Mouse (Mus musculus) MEL (cell line): Measurements from ENCODE around the gene Amtn. TPM values are rescaled to one million over a fixed set of nuclear protein-coding genes. Genes with fewer than 3 reads are reported as not detected.

ENCODE experiments used
- DNase-seq: peaks from one replicate; pipeline ENCODE4 v3.0.0; 2011; ENCODE audit warnings: low read depth, low spot score
- H3K27ac ChIP-seq: 2 replicates; pipeline ENCODE4 v1.5.1; 2012; ENCODE audit warnings: low read depth, mild to moderate bottlenecking, control low read depth, low read length, moderate library complexity; ENCODE audit not compliant: control insufficient read depth
- H3K27me3 ChIP-seq, 2 experiments: fragments of 150-350 bp in 1 of 2; sonication (generic) in 1 of 2; 2 replicates each; pipeline ENCODE4 v1.6.1; 2012; ENCODE audit warnings: low read length in 2 of 2, mild to moderate bottlenecking in 2 of 2, improper control_type of control experiment in 1 of 2, moderate library complexity in 1 of 2; ENCODE audit not compliant: insufficient read depth in 2 of 2, control insufficient read depth in 1 of 2
- H3K36me3 ChIP-seq, 2 experiments: 2 replicates each; pipeline ENCODE4 v1.6.1; 2012 to 2014; ENCODE audit warnings: low read length in 2 of 2, improper control_type of control experiment in 1 of 2, inconsistent platforms in 1 of 2, mild to moderate bottlenecking in 1 of 2; ENCODE audit not compliant: insufficient read depth in 2 of 2, control insufficient read depth in 1 of 2
- H3K4me1 ChIP-seq, 2 experiments: fragments of 150-350 bp in 1 of 2; sonication (generic) in 1 of 2; 2 replicates each; pipeline ENCODE4 v1.6.1; 2012; ENCODE audit warnings: low read length in 2 of 2, improper control_type of control experiment in 1 of 2, mild to moderate bottlenecking in 1 of 2; ENCODE audit not compliant: insufficient read depth in 2 of 2, control insufficient read depth in 1 of 2
- H3K4me3 ChIP-seq, 2 experiments: fragments of 150-350 bp in 1 of 2; sonication (generic) in 1 of 2; 2 replicates each; pipeline ENCODE4 v1.5.1; 2012; ENCODE audit warnings: low read depth in 2 of 2, low read length in 2 of 2, mild to moderate bottlenecking in 2 of 2, moderate library complexity in 2 of 2, control low read depth in 1 of 2, improper control_type of control experiment in 1 of 2; ENCODE audit not compliant: control insufficient read depth in 1 of 2, insufficient read depth in 1 of 2
- H3K79me2 ChIP-seq: 2 replicates; pipeline ENCODE4 v1.6.1; 2012; ENCODE audit warnings: mild to moderate bottlenecking, low read length, moderate library complexity; ENCODE audit not compliant: control insufficient read depth, poor library complexity, insufficient read depth
- H3K9ac ChIP-seq: 2 replicates; pipeline ENCODE4 v1.6.1; 2012; ENCODE audit warnings: low read depth, mild to moderate bottlenecking, control low read depth, low read length, moderate library complexity; ENCODE audit not compliant: control insufficient read depth, poor library complexity, severe bottlenecking
- H3K9me3 ChIP-seq: fragments of 150-350 bp; sonication (generic); replicated peaks from 2 replicates; pipeline ENCODE4 v1.6.1; 2012; ENCODE audit warnings: mild to moderate bottlenecking, low read length, improper control_type of control experiment, moderate library complexity; ENCODE audit not compliant: insufficient read depth
- BHLHE40 ChIP-seq: IDR thresholded peaks from 2 replicates; pipeline ENCODE4 v1.6.1; 2012; ENCODE audit warnings: low read depth, mild to moderate bottlenecking, inconsistent platforms, low read length, improper control_type of control experiment, borderline replicate concordance
- CTCF ChIP-seq, 3 experiments: IDR thresholded peaks in 2 of 3; conservative IDR thresholded peaks in 1 of 3; 2 replicates each; pipeline ENCODE4 v1.5.1; 2011 to 2012; ENCODE audit warnings: low read length in 3 of 3, low read depth in 2 of 3, mild to moderate bottlenecking in 2 of 3, improper control_type of control experiment in 1 of 3, inconsistent platforms in 1 of 3, mixed read lengths in 1 of 3, moderate library complexity in 1 of 3; ENCODE audit not compliant: control insufficient read depth in 1 of 3, insufficient read depth in 1 of 3, poor library complexity in 1 of 3, severe bottlenecking in 1 of 3
- EP300 ChIP-seq, 2 experiments: IDR thresholded peaks; 2 replicates each; pipeline ENCODE4 v1.6.1; 2011; ENCODE audit warnings: improper control_type of control experiment in 2 of 2, low read length in 2 of 2, low read depth in 1 of 2, mild to moderate bottlenecking in 1 of 2
- ETS1 ChIP-seq: IDR thresholded peaks from 2 replicates; pipeline ENCODE4 v1.6.1; 2012; ENCODE audit warnings: low read depth, mild to moderate bottlenecking, inconsistent platforms, low read length, improper control_type of control experiment, moderate library complexity
- GATA1 ChIP-seq: IDR thresholded peaks from 2 replicates; pipeline ENCODE4 v1.6.1; 2011; ENCODE audit warnings: low read depth, low read length, improper control_type of control experiment
- MYB ChIP-seq: IDR thresholded peaks from 2 replicates; pipeline ENCODE4 v1.6.1; 2011; ENCODE audit warnings: mild to moderate bottlenecking, low read depth, low read length, improper control_type of control experiment
- NELFE ChIP-seq: IDR thresholded peaks from 2 replicates; pipeline ENCODE4 v1.6.1; 2011; ENCODE audit warnings: low read depth, low read length, improper control_type of control experiment
- NRF1 ChIP-seq: IDR thresholded peaks from 2 replicates; pipeline ENCODE4 v1.6.1; 2014; ENCODE audit warnings: low read depth, mild to moderate bottlenecking, inconsistent platforms, low read length, improper control_type of control experiment, moderate library complexity; ENCODE audit not compliant: poor library complexity, insufficient read depth, severe bottlenecking
- POLR2AphosphoS2 ChIP-seq: IDR thresholded peaks from 2 replicates; pipeline ENCODE4 v1.6.1; 2011; ENCODE audit warnings: low read length, improper control_type of control experiment
- RAD21 ChIP-seq: IDR thresholded peaks from 2 replicates; pipeline ENCODE4 v1.6.1; 2011; ENCODE audit warnings: mild to moderate bottlenecking, low read depth, low read length, improper control_type of control experiment
- TAL1 ChIP-seq: IDR thresholded peaks from 2 replicates; pipeline ENCODE4 v1.6.1; 2012; ENCODE audit warnings: mild to moderate bottlenecking, inconsistent platforms, low read length, moderate library complexity, mixed read lengths
- TCF12 ChIP-seq: IDR thresholded peaks from 2 replicates; pipeline ENCODE4 v1.6.1; 2014; ENCODE audit warnings: low read depth, mild to moderate bottlenecking, inconsistent platforms, low read length, improper control_type of control experiment, moderate library complexity
- UBTF ChIP-seq: IDR thresholded peaks from 2 replicates; pipeline ENCODE4 v1.6.1; 2012; ENCODE audit warnings: low read depth, mild to moderate bottlenecking, inconsistent platforms, low read length, improper control_type of control experiment, moderate library complexity, borderline replicate concordance; ENCODE audit not compliant: insufficient read depth
- USF1 ChIP-seq: IDR thresholded peaks from 2 replicates; pipeline ENCODE4 v1.6.1; 2014; ENCODE audit warnings: low read depth, mild to moderate bottlenecking, inconsistent platforms, low read length, improper control_type of control experiment, moderate library complexity
- ZMIZ1 ChIP-seq: IDR thresholded peaks from 2 replicates; pipeline ENCODE4 v1.6.1; 2012; ENCODE audit warnings: low read depth, mild to moderate bottlenecking, inconsistent platforms, low read length, improper control_type of control experiment, moderate library complexity
- polyA plus RNA-seq, 2 experiments: library from polyadenylated mRNA; stranded (reverse) in 1 of 2; unstranded in 1 of 2; fragments of >175 nt in 1 of 2; fragments of >200 nt in 1 of 2; gene quantifications; 2 replicates each; pipeline versions ENCODE4 v1.2.1 to v1.2.4; 2012; ENCODE audit warnings: low replicate concordance in 2 of 2, low read depth in 1 of 2; ENCODE audit not compliant: insufficient read length in 2 of 2, insufficient read depth in 1 of 2, missing spikeins in 1 of 2
- total RNA-seq: library from RNA; depleted of rRNA; stranded (reverse); fragments of 300-350 nt; gene quantifications from 2 replicates; pipeline ENCODE4 v1.2.3, GENCODE M21; 2012

Amtn gene
- total and polyA plus RNA-seq, 3 experiments: not detected

DNA sequence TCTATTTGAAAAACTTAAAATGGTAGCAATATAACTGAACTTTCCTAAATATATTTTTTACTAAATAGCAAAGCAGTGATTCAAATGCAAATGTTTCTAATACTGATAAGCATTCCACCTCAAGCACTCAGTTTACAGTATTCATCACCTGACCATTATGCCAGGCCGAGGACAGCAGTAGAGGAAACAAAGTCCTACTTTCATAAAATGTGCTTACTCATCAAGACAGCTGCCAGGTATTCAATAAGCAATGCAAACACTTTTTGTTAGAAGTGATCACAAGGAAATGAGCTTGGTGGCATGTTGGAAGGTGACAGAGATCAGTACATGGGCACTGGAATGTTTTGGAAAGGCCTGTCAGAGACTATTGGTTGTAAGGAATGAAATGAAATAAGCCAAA is 9.0 kb upstream of the Amtn start:
- no peak overlapping the region for H3K27ac ChIP-seq
- H3K79me2 ChIP-seq: no peaks in the 10 kb centered on the region
- no peak overlapping the region for H3K9ac ChIP-seq
- peaks cover 0 to 8% of the 10 kb centered on the region in 2 experiments; a peak in 2 of 4 replicates for H3K36me3 ChIP-seq
- H3K27me3 ChIP-seq: no peaks in the 10 kb centered on the region
- DNase-seq: no peak
- no peaks in the 10 kb centered on the region for H3K9me3 ChIP-seq
- H3K4me3 ChIP-seq: no peak overlapping the region
- TF ChIP-seq USF1 (no peak), MYB (no peak), RAD21 (no peak)
- H3K4me1 ChIP-seq: peaks cover 3 to 4% of the 10 kb centered on the region in 2 experiments; a peak in 2 of 4 replicates

DNA sequence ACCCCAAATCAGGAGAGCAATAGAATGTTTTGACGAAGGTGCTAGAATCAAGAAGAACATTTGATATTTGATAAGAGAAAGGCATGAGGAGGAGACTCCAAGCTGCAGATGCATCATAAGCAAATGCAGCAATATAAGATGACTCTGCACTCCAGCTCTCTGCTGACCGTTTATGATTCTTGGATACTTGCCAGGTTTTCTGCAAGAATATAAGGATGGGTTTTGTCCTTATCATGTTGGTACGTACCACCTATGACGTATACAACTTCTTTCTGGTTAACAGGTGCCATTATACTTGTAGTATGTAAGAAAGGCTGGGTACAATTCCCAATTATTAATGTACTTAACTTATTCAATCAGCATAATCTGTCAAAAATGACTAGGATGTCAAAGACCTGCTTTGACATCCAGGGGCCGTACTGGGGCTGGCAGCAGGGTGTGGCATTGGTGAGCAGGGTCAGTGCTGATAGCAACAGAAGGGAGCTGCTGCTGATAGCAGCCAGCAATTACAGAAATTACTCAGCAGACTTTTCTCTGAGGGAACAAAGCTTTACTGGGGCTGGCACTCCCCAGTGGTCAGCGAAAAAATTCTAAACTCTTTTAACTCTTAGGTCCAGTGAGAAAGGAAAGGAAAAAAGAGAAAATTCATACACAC is 5.2 kb upstream of the Amtn start:
- TF ChIP-seq EP300 (IDR thresholded peaks at IDR 0.05; ENCODE audit: low read depth in 1 of 2, low read length in 2 of 2) (peak; percentile 64 to 73), UBTF (no peak), ZMIZ1 (no peak), USF1 (no peak), CTCF (IDR thresholded peaks at IDR 0.05 in 2 of 3, conservative IDR thresholded peaks at IDR 0.05 in 1 of 3; ENCODE audit: control insufficient read depth in 1 of 3, insufficient read depth in 1 of 3, low read depth in 2 of 3, low read length in 3 of 3, poor library complexity in 1 of 3, severe bottlenecking in 1 of 3) (no peak), NRF1 (no peak), ETS1 (peak; percentile 51), TCF12 (peak; percentile 56; the same call in 1 of the 2 replicates)

DNA sequence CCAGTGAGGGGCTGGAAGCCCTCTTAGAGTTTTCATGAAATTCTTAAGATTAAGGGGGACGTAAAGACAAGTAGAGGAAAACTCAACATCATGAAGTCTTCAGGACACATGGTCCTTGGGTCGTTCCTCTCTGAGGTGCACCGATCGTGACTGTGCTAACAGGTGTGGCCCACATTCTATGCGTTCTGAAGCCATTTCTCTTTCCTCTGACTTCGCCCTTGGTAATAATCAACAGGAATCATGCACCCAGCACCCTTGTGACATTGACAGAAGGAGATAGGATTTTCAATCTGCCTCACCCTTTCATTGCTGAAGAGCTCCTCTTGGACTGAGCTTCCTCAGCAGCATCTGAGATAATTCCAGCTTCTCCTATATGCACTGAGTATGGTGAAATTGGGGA is 3.3 kb upstream of the Amtn start:
- H3K79me2 ChIP-seq: no peaks in the 10 kb centered on the region
- H3K36me3 ChIP-seq: peaks cover 0 to 8% of the 10 kb centered on the region in 2 experiments; a peak in 2 of 4 replicates
- H3K27ac ChIP-seq: no peak overlapping the region
- no peaks in the 10 kb centered on the region for H3K9me3 ChIP-seq
- TF ChIP-seq EP300 (IDR thresholded peaks at IDR 0.05; ENCODE audit: low read depth in 1 of 2, low read length in 2 of 2): no peak
- no peak for TF ChIP-seq TAL1
- TF ChIP-seq NELFE: no peak
- TF ChIP-seq POLR2AphosphoS2: no peak
- TF ChIP-seq BHLHE40: no peak
- no peak for TF ChIP-seq GATA1
- H3K4me1 ChIP-seq: peaks cover 3 to 4% of the 10 kb centered on the region in 2 experiments; a peak in 2 of 4 replicates
- no peak for DNase-seq
- H3K27me3 ChIP-seq: no peaks in the 10 kb centered on the region
- no peak overlapping the region for H3K9ac ChIP-seq
- no peak overlapping the region for H3K4me3 ChIP-seq

More for the DNA sequence above, 5.2 kb upstream of the Amtn start:
- no peak overlapping the region for H3K9ac ChIP-seq
- H3K36me3 ChIP-seq: peaks cover 0 to 8% of the 10 kb centered on the region in 2 experiments; a peak in 2 of 4 replicates
- H3K9me3 ChIP-seq: no peaks in the 10 kb centered on the region
- no peaks in the 10 kb centered on the region for H3K27me3 ChIP-seq
- H3K27ac ChIP-seq: peak overlapping the region; percentile 42
- peaks cover 3 to 4% of the 10 kb centered on the region in 2 experiments; a peak in 2 of 4 replicates for H3K4me1 ChIP-seq
- peak; percentile 78 for DNase-seq
- H3K79me2 ChIP-seq: no peaks in the 10 kb centered on the region
- no peak overlapping the region for H3K4me3 ChIP-seq
